Mouse (Mus musculus): ENCODE measurements around the gene Il27. TPM values are rescaled to one million over a fixed set of nuclear protein-coding genes. Genes with fewer than 3 reads are reported as not detected.
"Not testable (repeated sequence)": the region's sequence is repeated elsewhere in the genome, so short reads cannot be mapped to it uniquely, and the experiment has no call there.

Gene Il27
- polyA plus RNA-seq (2012; rRNA removed), result not detected in 2 replicates

GRCm38 (mm10) chr7:126594862-126595561 lies at the start of gene Il27:
Il27 (minus strand) TSS chr7:126594941.
- WGBS, result 72% methylated on average over 11 of the region's 11 CpGs
- no peak for TF ChIP-seq CTCF (IDR thresholded peaks at IDR 0.05; ENCODE audit: borderline replicate concordance, insufficient read depth, low read depth, low read length)
- no peak for TF ChIP-seq POLR2A (IDR thresholded peaks at IDR 0.05; ENCODE audit: borderline replicate concordance, insufficient read depth, low read length)
- no peak within 1 kb of the TSS for H3K27ac ChIP-seq (ENCODE audit: insufficient read depth, low read length)
- H3K27me3 ChIP-seq (ENCODE audit: control insufficient read depth, insufficient read depth, low read length), result no peaks in the 10 kb centered on the region
- no peak within 1 kb of the TSS for H3K4me3 ChIP-seq (replicated peaks; ENCODE audit: insufficient read depth, low read depth, low read length)
- H3K4me1 ChIP-seq (ENCODE audit: control insufficient read depth, insufficient read depth, low read length), result no peaks in the 10 kb centered on the region
- no peak for DNase-seq

- TF ChIP-seq POLR2A (IDR thresholded peaks at IDR 0.05; ENCODE audit: borderline replicate concordance, insufficient read depth, low read length), result no peak
- no peak for TF ChIP-seq CTCF (IDR thresholded peaks at IDR 0.05; ENCODE audit: borderline replicate concordance, insufficient read depth, low read depth, low read length)
- H3K4me1 ChIP-seq (ENCODE audit: control insufficient read depth, insufficient read depth, low read length), result no peaks in the 10 kb centered on the region
- no peak overlapping the region for H3K27ac ChIP-seq (ENCODE audit: insufficient read depth, low read length)
- 82% methylated on average over 3 of the region's 3 CpGs for WGBS
- H3K4me3 ChIP-seq (replicated peaks; ENCODE audit: insufficient read depth, low read depth, low read length), result no peak overlapping the region
- no peaks in the 10 kb centered on the region for H3K27me3 ChIP-seq (ENCODE audit: control insufficient read depth, insufficient read depth, low read length)
- no peak for DNase-seq
Observed at GRCm38 (mm10) chr7:126644345-126644744, 49.6 kb upstream of the Il27 start.

- not testable (repeated sequence) for H3K4me3 ChIP-seq (replicated peaks; ENCODE audit: insufficient read depth, low read depth, low read length); H3K27me3 ChIP-seq (ENCODE audit: control insufficient read depth, insufficient read depth, low read length); H3K27ac ChIP-seq (ENCODE audit: insufficient read depth, low read length); H3K4me1 ChIP-seq (ENCODE audit: control insufficient read depth, insufficient read depth, low read length)
- WGBS, result 9% methylated on average over 3 of the region's 3 CpGs
- DNase-seq, result peak; percentile 40 to 53
- TF ChIP-seq CTCF (IDR thresholded peaks at IDR 0.05; ENCODE audit: borderline replicate concordance, insufficient read depth, low read depth, low read length), result peak; percentile 46; the same call in 1 of the 2 replicates
Observed at GRCm38 (mm10) chr7:126643244-126643617, 48.5 kb upstream of the Il27 start.

DNA sequence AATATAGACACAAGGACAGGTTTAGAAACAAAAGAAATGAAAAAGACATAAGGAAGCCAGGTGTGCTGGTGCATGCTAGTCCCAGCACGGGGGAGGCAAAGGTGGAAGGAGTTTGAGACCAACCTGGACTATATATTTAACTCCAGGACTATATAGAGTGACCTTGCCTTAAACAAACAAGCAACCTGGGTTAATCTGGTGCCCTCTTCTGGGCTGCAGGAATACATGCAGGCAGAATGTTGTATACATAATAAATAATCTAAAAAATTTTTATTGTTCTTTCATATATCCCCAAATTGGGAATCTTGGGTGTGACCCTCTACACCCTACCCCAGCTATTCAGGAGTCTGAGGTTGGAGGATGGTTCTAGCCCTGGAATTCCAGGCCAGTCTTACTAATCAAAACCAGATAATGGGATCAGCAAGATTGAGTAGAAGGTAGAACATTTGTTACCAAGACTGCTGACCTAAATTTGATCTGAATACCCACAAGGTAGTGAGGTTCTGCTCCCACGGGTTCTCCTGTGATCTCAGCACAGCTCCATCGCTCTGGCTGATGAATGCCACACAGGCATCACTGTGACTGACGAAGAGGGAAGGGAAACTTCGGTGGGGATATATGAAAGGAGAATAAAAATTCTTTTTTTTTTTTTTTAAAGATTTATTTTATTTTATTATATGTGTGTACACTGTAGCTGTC lies 48.0 kb upstream of the Il27 start:
- no peak for DNase-seq
- Histone ChIP-seq H3K4me1 (ENCODE audit: control insufficient read depth, insufficient read depth, low read length) (no peaks in the 10 kb centered on the region), H3K27ac (ENCODE audit: insufficient read depth, low read length) (no peak overlapping the region), H3K27me3 (ENCODE audit: control insufficient read depth, insufficient read depth, low read length) (no peaks in the 10 kb centered on the region), H3K4me3 (replicated peaks; ENCODE audit: insufficient read depth, low read depth, low read length) (no peak overlapping the region)
- TF ChIP-seq CTCF (IDR thresholded peaks at IDR 0.05; ENCODE audit: borderline replicate concordance, insufficient read depth, low read depth, low read length) (no peak), POLR2A (IDR thresholded peaks at IDR 0.05; ENCODE audit: borderline replicate concordance, insufficient read depth, low read length) (no peak)
- 55% methylated on average over 5 of the region's 5 CpGs for WGBS

- Histone ChIP-seq H3K4me3 (replicated peaks; ENCODE audit: insufficient read depth, low read depth, low read length) (no peak overlapping the region), H3K4me1 (ENCODE audit: control insufficient read depth, insufficient read depth, low read length) (no peaks in the 10 kb centered on the region), H3K27me3 (ENCODE audit: control insufficient read depth, insufficient read depth, low read length) (no peaks in the 10 kb centered on the region), H3K27ac (ENCODE audit: insufficient read depth, low read length) (no peak overlapping the region)
- TF ChIP-seq POLR2A (IDR thresholded peaks at IDR 0.05; ENCODE audit: borderline replicate concordance, insufficient read depth, low read length), result no peak
- TF ChIP-seq CTCF (IDR thresholded peaks at IDR 0.05; ENCODE audit: borderline replicate concordance, insufficient read depth, low read depth, low read length), result peak; percentile 61; the same call in 1 of the 2 replicates
- 26% methylated on average over 4 of the region's 4 CpGs for WGBS
- peak in 1 of 2 experiments; percentile 12 for DNase-seq
Observed at GRCm38 (mm10) chr7:126636733-126637520, 42.2 kb upstream of the Il27 start.

DNA sequence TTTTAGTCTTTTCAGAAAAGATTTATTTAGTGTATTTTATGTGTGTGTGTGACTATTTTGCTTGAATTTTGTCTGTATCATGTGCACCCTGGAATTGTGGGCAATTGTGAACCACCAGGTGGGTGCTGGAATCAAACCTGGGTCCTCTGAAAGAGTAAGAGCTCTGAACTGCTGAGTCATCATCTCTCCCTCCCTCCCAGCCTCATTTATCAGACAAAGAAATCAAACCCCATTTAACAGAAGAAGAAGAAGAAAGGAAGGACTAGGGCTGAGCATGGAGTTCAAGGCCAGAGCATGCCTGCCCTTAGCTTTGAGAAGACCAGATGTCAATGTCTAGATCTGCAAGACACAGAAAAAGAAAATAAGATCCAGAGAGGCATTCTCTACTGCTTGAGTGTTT lies 40.6 kb upstream of the Il27 start:
- Histone ChIP-seq H3K27me3 (ENCODE audit: control insufficient read depth, insufficient read depth, low read length) (no peaks in the 10 kb centered on the region), H3K27ac (ENCODE audit: insufficient read depth, low read length) (no peak overlapping the region), H3K4me1 (ENCODE audit: control insufficient read depth, insufficient read depth, low read length) (no peaks in the 10 kb centered on the region), H3K4me3 (replicated peaks; ENCODE audit: insufficient read depth, low read depth, low read length) (no peak overlapping the region)
- TF ChIP-seq CTCF (IDR thresholded peaks at IDR 0.05; ENCODE audit: borderline replicate concordance, insufficient read depth, low read depth, low read length) (no peak), POLR2A (IDR thresholded peaks at IDR 0.05; ENCODE audit: borderline replicate concordance, insufficient read depth, low read length) (no peak)
- DNase-seq, result no peak

GRCm38 (mm10) chr7:126632478-126632877 lies 37.7 kb upstream of the Il27 start:
- Histone ChIP-seq H3K27me3 (ENCODE audit: control insufficient read depth, insufficient read depth, low read length) (no peaks in the 10 kb centered on the region), H3K4me3 (replicated peaks; ENCODE audit: insufficient read depth, low read depth, low read length) (no peak overlapping the region), H3K4me1 (ENCODE audit: control insufficient read depth, insufficient read depth, low read length) (no peaks in the 10 kb centered on the region), H3K27ac (ENCODE audit: insufficient read depth, low read length) (no peak overlapping the region)
- TF ChIP-seq POLR2A (IDR thresholded peaks at IDR 0.05; ENCODE audit: borderline replicate concordance, insufficient read depth, low read length) (no peak), CTCF (IDR thresholded peaks at IDR 0.05; ENCODE audit: borderline replicate concordance, insufficient read depth, low read depth, low read length) (no peak)
- 88% methylated on average over 2 of the region's 2 CpGs for WGBS
- no peak for DNase-seq

Data from cerebellum, adult 2 months (tissue).